Mouse (Mus musculus): ENCODE measurements around the gene Ifitm7. TPM values are rescaled to one million over a fixed set of nuclear protein-coding genes. Genes with fewer than 3 reads are reported as not detected.
A peak's percentile ranks its signal among the peaks of the same experiment; 100 is the strongest.

Gene Ifitm7
- polyA plus RNA-seq, 1 experiment from 2014 or later = 0.56 TPM

DNA sequence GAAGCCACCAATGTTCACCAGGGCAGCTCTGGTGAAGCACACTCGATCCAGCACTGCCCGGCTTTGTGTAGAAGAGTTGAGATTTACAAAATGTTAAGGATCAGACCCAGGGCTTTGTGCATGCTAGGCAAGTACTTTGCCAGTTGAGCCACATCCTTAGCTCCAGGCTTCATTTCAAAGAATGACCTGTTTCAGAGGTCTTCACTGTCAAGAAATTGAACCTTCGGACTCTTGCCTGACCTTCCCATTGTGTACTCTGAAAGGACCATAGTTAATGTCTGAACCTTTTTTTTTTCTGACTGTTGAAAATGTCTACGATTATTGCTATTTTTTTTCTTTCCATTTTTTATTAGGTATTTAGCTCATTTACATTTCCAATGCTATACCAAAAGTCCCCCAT is 23.3 kb upstream of the Ifitm7 start:
- Histone ChIP-seq H3K4me3 (replicated peaks; ENCODE audit: low read length) (no peak overlapping the region), H3K27me3 (replicated peaks; ENCODE audit: control insufficient read depth, insufficient read depth, low read length) (no peaks in the 10 kb centered on the region), H3K4me1 (replicated peaks; ENCODE audit: control insufficient read depth, insufficient read depth, low read length) (no peaks in the 10 kb centered on the region), H3K36me3 (ENCODE audit: control insufficient read depth, insufficient read depth) (no peaks in the 10 kb centered on the region), H3K9me3 (ENCODE audit: control insufficient read depth, low read length) (no peaks in the 10 kb centered on the region), H3K9ac (replicated peaks; ENCODE audit: low read depth, low read length) (no peak overlapping the region), H3K27ac (ENCODE audit: low read length) (no peak overlapping the region), H3K4me2 (ENCODE audit: low read length) (no peak overlapping the region)
- 91% methylated on average over 4 of the region's 4 CpGs for WGBS
- ATAC-seq = no peak

DNA sequence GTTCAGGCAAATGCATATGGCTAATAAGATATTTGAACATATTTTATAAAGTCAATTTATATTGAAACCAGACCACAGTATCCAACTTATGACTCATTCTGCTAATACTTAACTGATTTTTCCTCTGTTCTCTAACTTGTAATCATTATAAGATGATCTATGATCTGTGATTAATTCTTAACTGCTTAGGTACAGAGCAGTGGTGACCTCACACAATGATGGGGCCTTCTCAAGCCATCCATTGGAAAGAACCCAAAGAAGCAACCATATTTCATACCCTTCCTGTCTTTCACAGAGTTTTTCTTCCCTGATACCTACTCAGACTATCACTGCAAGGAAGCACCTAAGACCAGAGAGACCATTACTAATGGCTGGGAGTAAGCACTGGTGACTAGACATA is 22.0 kb upstream of the Ifitm7 start:
- Histone ChIP-seq H3K9me3 (ENCODE audit: control insufficient read depth, low read length) (no peaks in the 10 kb centered on the region), H3K9ac (replicated peaks; ENCODE audit: low read depth, low read length) (no peak overlapping the region), H3K27me3 (replicated peaks; ENCODE audit: control insufficient read depth, insufficient read depth, low read length) (no peaks in the 10 kb centered on the region), H3K4me3 (replicated peaks; ENCODE audit: low read length) (no peak overlapping the region), H3K27ac (ENCODE audit: low read length) (no peak overlapping the region), H3K36me3 (ENCODE audit: control insufficient read depth, insufficient read depth) (no peaks in the 10 kb centered on the region), H3K4me2 (ENCODE audit: low read length) (no peak overlapping the region), H3K4me1 (replicated peaks; ENCODE audit: control insufficient read depth, insufficient read depth, low read length) (no peaks in the 10 kb centered on the region)
- no peak for ATAC-seq

DNA sequence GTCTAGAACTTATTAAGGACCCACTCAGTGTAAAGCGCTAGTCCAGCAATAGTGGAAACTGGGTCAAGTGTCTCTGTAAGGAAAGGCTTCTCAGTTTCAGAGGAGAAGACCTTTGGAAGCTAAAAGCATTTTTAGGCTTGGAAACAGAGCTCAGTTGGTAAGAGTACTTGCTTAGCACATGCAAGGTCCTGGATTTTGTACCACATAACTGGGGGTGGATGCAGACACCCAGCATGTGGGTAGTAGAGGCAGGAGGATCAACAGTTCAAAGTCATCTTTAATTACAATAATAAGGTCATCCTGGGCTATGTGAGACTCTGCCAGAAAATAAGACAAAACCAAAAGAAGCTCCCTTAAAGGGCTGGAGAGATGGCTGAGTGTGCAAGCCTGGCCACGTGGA is 21.4 kb upstream of the Ifitm7 start:
- no peaks in the 10 kb centered on the region for H3K36me3 ChIP-seq (ENCODE audit: control insufficient read depth, insufficient read depth)
- H3K9me3 ChIP-seq (ENCODE audit: control insufficient read depth, low read length) = no peaks in the 10 kb centered on the region
- ATAC-seq = no peak
- H3K27me3 ChIP-seq (replicated peaks; ENCODE audit: control insufficient read depth, insufficient read depth, low read length) = no peaks in the 10 kb centered on the region
- no peak overlapping the region for H3K4me2 ChIP-seq (ENCODE audit: low read length)
- no peaks in the 10 kb centered on the region for H3K4me1 ChIP-seq (replicated peaks; ENCODE audit: control insufficient read depth, insufficient read depth, low read length)
- no peak overlapping the region for H3K4me3 ChIP-seq (replicated peaks; ENCODE audit: low read length)
- 83% methylated on average over 2 of the region's 2 CpGs for WGBS
- H3K27ac ChIP-seq (ENCODE audit: low read length) = no peak overlapping the region
- H3K9ac ChIP-seq (replicated peaks; ENCODE audit: low read depth, low read length) = no peak overlapping the region

- Histone ChIP-seq H3K27ac (ENCODE audit: low read length) (no peak overlapping the region), H3K4me2 (ENCODE audit: low read length) (no peak overlapping the region), H3K4me3 (replicated peaks; ENCODE audit: low read length) (no peak overlapping the region), H3K9me3 (ENCODE audit: control insufficient read depth, low read length) (no peaks in the 10 kb centered on the region), H3K27me3 (replicated peaks; ENCODE audit: control insufficient read depth, insufficient read depth, low read length) (no peaks in the 10 kb centered on the region), H3K4me1 (replicated peaks; ENCODE audit: control insufficient read depth, insufficient read depth, low read length) (no peaks in the 10 kb centered on the region), H3K36me3 (ENCODE audit: control insufficient read depth, insufficient read depth) (no peaks in the 10 kb centered on the region), H3K9ac (replicated peaks; ENCODE audit: low read depth, low read length) (no peak overlapping the region)
- 79% methylated on average over 4 of the region's 4 CpGs for WGBS
- ATAC-seq = no peak
These were observed 18.6 kb upstream of the Ifitm7 start for GRCm38 (mm10) chr16:14005266-14005665.

- WGBS = 97% methylated on average over 2 of the region's 2 CpGs
- H3K4me1 ChIP-seq (replicated peaks; ENCODE audit: control insufficient read depth, insufficient read depth, low read length) = no peaks in the 10 kb centered on the region
- no peak for ATAC-seq
- no peaks in the 10 kb centered on the region for H3K27me3 ChIP-seq (replicated peaks; ENCODE audit: control insufficient read depth, insufficient read depth, low read length)
- no peaks in the 10 kb centered on the region for H3K36me3 ChIP-seq (ENCODE audit: control insufficient read depth, insufficient read depth)
- H3K9ac ChIP-seq (replicated peaks; ENCODE audit: low read depth, low read length) = no peak overlapping the region
- no peaks in the 10 kb centered on the region for H3K9me3 ChIP-seq (ENCODE audit: control insufficient read depth, low read length)
- no peak overlapping the region for H3K4me2 ChIP-seq (ENCODE audit: low read length)
- no peak overlapping the region for H3K27ac ChIP-seq (ENCODE audit: low read length)
- H3K4me3 ChIP-seq (replicated peaks; ENCODE audit: low read length) = no peak overlapping the region
These were observed 18.0 kb upstream of the Ifitm7 start for GRCm38 (mm10) chr16:14004726-14005125.

DNA sequence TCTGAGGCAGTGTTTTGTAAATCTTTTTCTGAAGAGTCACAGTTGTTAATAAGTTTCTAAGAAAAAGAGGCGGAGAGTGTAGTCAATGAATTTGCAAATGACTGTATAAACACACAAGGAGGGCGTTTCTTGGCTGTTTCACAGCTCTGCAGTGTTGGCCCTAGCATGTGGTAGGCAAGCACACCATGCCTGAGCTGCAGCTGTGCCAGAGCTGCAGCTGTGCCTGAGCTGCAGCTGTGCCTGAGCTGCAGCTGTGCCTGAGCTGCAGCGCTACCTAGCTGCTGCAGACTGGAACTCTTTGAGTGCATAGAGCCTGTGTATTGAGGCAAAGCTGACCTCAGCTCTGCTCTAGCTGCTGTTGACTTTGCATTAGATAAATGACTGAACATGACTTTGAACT is 17.5 kb upstream of the Ifitm7 start:
- no peak overlapping the region for H3K9ac ChIP-seq (replicated peaks; ENCODE audit: low read depth, low read length)
- H3K36me3 ChIP-seq (ENCODE audit: control insufficient read depth, insufficient read depth) = no peaks in the 10 kb centered on the region
- WGBS = 21% methylated on average over 3 of the region's 3 CpGs
- H3K27ac ChIP-seq (ENCODE audit: low read length) = no peak overlapping the region
- no peak overlapping the region for H3K4me3 ChIP-seq (replicated peaks; ENCODE audit: low read length)
- H3K4me1 ChIP-seq (replicated peaks; ENCODE audit: control insufficient read depth, insufficient read depth, low read length) = no peaks in the 10 kb centered on the region
- ATAC-seq = peak; percentile 72; the same call in 1 of the 2 replicates
- no peak overlapping the region for H3K4me2 ChIP-seq (ENCODE audit: low read length)
- no peaks in the 10 kb centered on the region for H3K9me3 ChIP-seq (ENCODE audit: control insufficient read depth, low read length)
- no peaks in the 10 kb centered on the region for H3K27me3 ChIP-seq (replicated peaks; ENCODE audit: control insufficient read depth, insufficient read depth, low read length)

GRCm38 (mm10) chr16:14003386-14004130 is 16.9 kb upstream of the Ifitm7 start:
- no peak for ATAC-seq
- no peaks in the 10 kb centered on the region for H3K36me3 ChIP-seq (ENCODE audit: control insufficient read depth, insufficient read depth)
- H3K27me3 ChIP-seq (replicated peaks; ENCODE audit: control insufficient read depth, insufficient read depth, low read length) = no peaks in the 10 kb centered on the region
- H3K9ac ChIP-seq (replicated peaks; ENCODE audit: low read depth, low read length) = no peak overlapping the region
- no peak overlapping the region for H3K27ac ChIP-seq (ENCODE audit: low read length)
- 68% methylated on average over 8 of the region's 8 CpGs for WGBS
- no peaks in the 10 kb centered on the region for H3K9me3 ChIP-seq (ENCODE audit: control insufficient read depth, low read length)
- no peak overlapping the region for H3K4me3 ChIP-seq (replicated peaks; ENCODE audit: low read length)
- H3K4me2 ChIP-seq (ENCODE audit: low read length) = no peak overlapping the region
- H3K4me1 ChIP-seq (replicated peaks; ENCODE audit: control insufficient read depth, insufficient read depth, low read length) = no peaks in the 10 kb centered on the region

GRCm38 (mm10) chr16:13994502-13994901 is 7.8 kb upstream of the Ifitm7 start:
- no peak overlapping the region for H3K4me3 ChIP-seq (replicated peaks; ENCODE audit: low read length)
- no peak overlapping the region for H3K9ac ChIP-seq (replicated peaks; ENCODE audit: low read depth, low read length)
- H3K4me2 ChIP-seq (ENCODE audit: low read length) = no peak overlapping the region
- WGBS = 87% methylated on average over 1 of the region's 1 CpGs
- no peaks in the 10 kb centered on the region for H3K36me3 ChIP-seq (ENCODE audit: control insufficient read depth, insufficient read depth)
- no peak overlapping the region for H3K27ac ChIP-seq (ENCODE audit: low read length)
- no peak for ATAC-seq
- no peaks in the 10 kb centered on the region for H3K27me3 ChIP-seq (replicated peaks; ENCODE audit: control insufficient read depth, insufficient read depth, low read length)
- H3K4me1 ChIP-seq (replicated peaks; ENCODE audit: control insufficient read depth, insufficient read depth, low read length) = no peaks in the 10 kb centered on the region
- H3K9me3 ChIP-seq (ENCODE audit: control insufficient read depth, low read length) = no peaks in the 10 kb centered on the region

GRCm38 (mm10) chr16:13994076-13994475 is 7.4 kb upstream of the Ifitm7 start:
- no peaks in the 10 kb centered on the region for H3K9me3 ChIP-seq (ENCODE audit: control insufficient read depth, low read length)
- no peak overlapping the region for H3K4me3 ChIP-seq (replicated peaks; ENCODE audit: low read length)
- H3K36me3 ChIP-seq (ENCODE audit: control insufficient read depth, insufficient read depth) = no peaks in the 10 kb centered on the region
- 92% methylated on average over 1 of the region's 1 CpGs for WGBS
- no peak overlapping the region for H3K4me2 ChIP-seq (ENCODE audit: low read length)
- no peak for ATAC-seq
- no peaks in the 10 kb centered on the region for H3K27me3 ChIP-seq (replicated peaks; ENCODE audit: control insufficient read depth, insufficient read depth, low read length)
- no peak overlapping the region for H3K9ac ChIP-seq (replicated peaks; ENCODE audit: low read depth, low read length)
- no peak overlapping the region for H3K27ac ChIP-seq (ENCODE audit: low read length)
- 0 out of 2 replicates have a peak, but pooled peaks cover 3% of the 10 kb centered on the region for H3K4me1 ChIP-seq (replicated peaks; ENCODE audit: control insufficient read depth, insufficient read depth, low read length)
